Mouse (Mus musculus): ENCODE data around the gene Ice2.

- no peak for TF ChIP-seq CTCF (IDR thresholded peaks at IDR 0.05; ENCODE audit: low read depth)
- TF ChIP-seq EP300 (IDR thresholded peaks at IDR 0.05; ENCODE audit: low read depth): no peak
These were observed 80.1 kb downstream of the Ice2 start for GRCm38 (mm10) chr9:69477824-69478222.

All from liver, postnatal 0 days (tissue).